Mouse (Mus musculus) ES-E14 (cell line): ENCODE data around the gene Sept6.

Source experiments
- CHD2 ChIP-seq: IDR thresholded peaks from 2 replicates; pipeline ENCODE4 v1.6.1; 2014; ENCODE audit warnings: mild to moderate bottlenecking, low read depth, low read length, inconsistent platforms
- ZNF384 ChIP-seq: IDR thresholded peaks from 2 replicates; pipeline ENCODE4 v1.6.1; 2012; ENCODE audit warnings: low read depth, low read length, inconsistent platforms

GRCm38 (mm10) chrX:36985041-36985440, 6.6 kb downstream of the Sept6 start:
- TF ChIP-seq CHD2 (no peak), ZNF384 (no peak)
